Mouse (Mus musculus) brown adipose tissue, adult 24 weeks (tissue): ENCODE measurements around the gene Vmn1r155. TPM values are rescaled to one million over a fixed set of nuclear protein-coding genes. Genes with fewer than 3 reads are reported as not detected.
"Not testable (repeated sequence)": the region's sequence is repeated elsewhere in the genome, so short reads cannot be mapped to it uniquely, and the experiment has no call there.

ENCODE experiments used
- H3K27ac ChIP-seq: fragments of 200-500 bp; replicated peaks from 2 replicates; pipeline ENCODE4 v1.5.1; 2012; ENCODE audit warnings: low read depth, mild to moderate bottlenecking, low read length
- H3K4me1 ChIP-seq: fragments of 200-500 bp; 2 replicates; pipeline ENCODE4 v1.6.1; 2012; ENCODE audit warnings: low read length, mixed read lengths; ENCODE audit not compliant: control insufficient read depth, insufficient read depth, insufficient read length
- H3K4me3 ChIP-seq: fragments of 200-500 bp; 2 replicates; pipeline ENCODE4 v1.5.1; 2012; ENCODE audit warnings: low read depth, mild to moderate bottlenecking, low read length, moderate library complexity; ENCODE audit not compliant: insufficient read depth
- polyA plus RNA-seq: library from polyadenylated mRNA; stranded (reverse); fragments of >200 nt; gene quantifications from 2 replicates; pipeline ENCODE4 v1.2.4, GENCODE M21; 2012; ENCODE audit not compliant: missing spikeins, insufficient read depth, insufficient read length

Vmn1r155 gene
- polyA plus RNA-seq, result not detected in 2 replicates

- H3K4me1 ChIP-seq, H3K4me3 ChIP-seq, H3K27ac ChIP-seq: not testable (repeated sequence)
Observed at GRCm38 (mm10) chr7:22657718-22658117, at the start of gene Vmn1r155. TSS of gene Vmn1r155 (plus strand) at chr7:22658018.

- H3K27ac ChIP-seq, H3K4me1 ChIP-seq, H3K4me3 ChIP-seq: not testable (repeated sequence)
Observed at GRCm38 (mm10) chr7:22692217-22692616, 34.4 kb downstream of the Vmn1r155 start, which contains the start of gene Gm8693. TSS of gene Gm8693 (minus strand) at chr7:22692317.

Other genes starting within 250 kb of the Vmn1r155 start
- not detected in 2 replicates for gene Vmn1r148, start 244.4 kb upstream of the Vmn1r155 start, polyA plus RNA-seq
- gene Vmn1r149, start 219.8 kb upstream of the Vmn1r155 start, polyA plus RNA-seq, result not detected in 2 replicates
- not detected in 2 replicates for gene Gm10665, start 193.9 kb upstream of the Vmn1r155 start, polyA plus RNA-seq
- not detected in 2 replicates for gene Vmn1r151, start 158.3 kb upstream of the Vmn1r155 start, polyA plus RNA-seq
- gene Vmn1r152, start 135.1 kb upstream of the Vmn1r155 start, polyA plus RNA-seq, result not detected in 2 replicates
- gene Gm8677, start 123.1 kb upstream of the Vmn1r155 start, polyA plus RNA-seq, result not detected in 2 replicates
- not detected in 2 replicates for gene Gm4201, start 92.7 kb upstream of the Vmn1r155 start, polyA plus RNA-seq
- gene Gm4565, start 69.9 kb upstream of the Vmn1r155 start, polyA plus RNA-seq, result not detected in 2 replicates
- gene Gm8693, start 34.3 kb downstream of the Vmn1r155 start, polyA plus RNA-seq, result not detected in 2 replicates
- not detected in 2 replicates for gene Gm4567, start 61.7 kb downstream of the Vmn1r155 start, polyA plus RNA-seq
- gene Vmn1r157, start 103.7 kb downstream of the Vmn1r155 start, polyA plus RNA-seq, result not detected in 2 replicates
- gene Vmn1r158, start 132.8 kb downstream of the Vmn1r155 start, polyA plus RNA-seq, result not detected in 2 replicates
- not detected in 2 replicates for gene Vmn1r159, start 185.6 kb downstream of the Vmn1r155 start, polyA plus RNA-seq
- not detected in 2 replicates for gene Vmn1r160, start 213.2 kb downstream of the Vmn1r155 start, polyA plus RNA-seq